Mouse (Mus musculus) spleen, adult 2 months (tissue): Measurements from ENCODE around the gene Pde8a.

Source experiments
- CTCF ChIP-seq: fragments of 200-500 bp; IDR thresholded peaks from 2 replicates; pipeline ENCODE4 v1.5.1; 2011; ENCODE audit warnings: mild to moderate bottlenecking, inconsistent platforms; ENCODE audit not compliant: insufficient read depth, insufficient read length, insufficient replicate concordance; ENCODE audit errors: extremely low read depth
- POLR2A ChIP-seq: fragments of 200-500 bp; IDR thresholded peaks from 2 replicates; pipeline ENCODE4 v1.6.1; 2011; ENCODE audit warnings: low read depth, low read length, inconsistent platforms

DNA sequence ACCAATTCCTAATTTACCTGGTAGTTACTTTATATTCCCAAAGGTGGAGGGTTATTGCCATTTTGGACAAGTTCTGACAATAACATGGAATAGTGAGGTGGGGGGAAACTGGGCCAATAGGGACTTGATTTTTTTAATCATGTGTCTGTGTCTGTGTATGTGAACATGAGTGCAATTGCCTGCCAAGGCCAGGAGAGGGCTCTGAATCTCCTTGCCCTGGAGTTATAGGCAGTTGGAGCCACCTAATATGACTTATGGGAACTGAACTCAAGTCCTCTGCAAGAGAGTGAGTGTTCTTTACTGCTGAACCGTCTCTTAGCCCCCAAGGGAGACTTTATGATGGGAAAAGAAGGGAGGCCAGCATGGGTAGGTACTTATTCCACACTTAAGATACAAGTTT lies 28.7 kb upstream of the Pde8a start:
- no peak for TF ChIP-seq CTCF
- no peak for TF ChIP-seq POLR2A
